Mouse (Mus musculus) midbrain, embryonic 12.5 days (tissue): ENCODE results near the gene Gm4952. TPM values are rescaled to one million over a fixed set of nuclear protein-coding genes. Genes with fewer than 3 reads are reported as not detected.

Experiments
- ATAC-seq: fragments of 200-750 bp; cut with Nextera tagmentation; 2 replicates; pipeline ENCODE4 v1.8.0; 2017; ENCODE audit warnings: low read depth, moderate TSS enrichment, moderate library complexity; ENCODE audit not compliant: low FRiP score
- H3K27ac ChIP-seq: fragments of 300-500 bp; sonication (generic); replicated peaks from 2 replicates; pipeline ENCODE4 v1.5.1; 2016; ENCODE audit warnings: mild to moderate bottlenecking
- H3K27me3 ChIP-seq: fragments of 300-500 bp; sonication (generic); 2 replicates; pipeline ENCODE4 v1.6.1; 2016; ENCODE audit warnings: mild to moderate bottlenecking
- H3K36me3 ChIP-seq: fragments of 300-500 bp; sonication (generic); 2 replicates; pipeline ENCODE4 v1.6.1; 2016
- H3K4me1 ChIP-seq: fragments of 300-500 bp; sonication (generic); 2 replicates; pipeline ENCODE4 v1.6.1; 2016
- H3K4me2 ChIP-seq: fragments of 300-500 bp; sonication (generic); replicated peaks from 2 replicates; pipeline ENCODE4 v1.6.1; 2016; ENCODE audit warnings: mild to moderate bottlenecking, moderate library complexity
- H3K4me3 ChIP-seq: fragments of 300-500 bp; sonication (generic); 2 replicates; pipeline ENCODE4 v1.5.1; 2016; ENCODE audit warnings: mild to moderate bottlenecking
- H3K9ac ChIP-seq: fragments of 300-500 bp; sonication (generic); replicated peaks from 2 replicates; pipeline ENCODE4 v1.6.1; 2016; ENCODE audit warnings: mild to moderate bottlenecking, moderate library complexity
- H3K9me3 ChIP-seq: fragments of 300-500 bp; sonication (generic); 2 replicates; pipeline ENCODE4 v1.6.1; 2016; ENCODE audit warnings: mild to moderate bottlenecking
- WGBS: fragments of 180-500 bp; shearing (Covaris S2); methylation state at CpG from one replicate; pipeline ENCODE4 v1.1.7; 2016; 5-methylcytosine and 5-hydroxymethylcytosine counted together
- polyA plus RNA-seq: library from polyadenylated mRNA; unstranded; fragments of >200 nt; fragmentation: Nextera tagmentation; extraction: Ambion mirVana; gene quantifications from 2 replicates; pipeline ENCODE4 v1.2.1, GENCODE M21; 2016

The Gm4952 gene
- polyA plus RNA-seq, 1 experiment from 2014 or later, result not detected

GRCm38 (mm10) chr19:12575514-12575913 is 24.3 kb upstream of the Gm4952 start:
- 93% methylated on average over 2 of the region's 2 CpGs for WGBS
- Histone ChIP-seq H3K36me3 (peaks cover 13% of the 10 kb centered on the region), H3K4me3 (no peak overlapping the region), H3K27ac (no peak overlapping the region), H3K9ac (no peak overlapping the region), H3K4me2 (no peak overlapping the region), H3K4me1 (peaks cover 16% of the 10 kb centered on the region), H3K27me3 (no peaks in the 10 kb centered on the region), H3K9me3 (no peaks in the 10 kb centered on the region)
- no peak for ATAC-seq

- Histone ChIP-seq H3K9me3 (no peaks in the 10 kb centered on the region), H3K27me3 (no peaks in the 10 kb centered on the region), H3K4me2 (no peak overlapping the region), H3K9ac (no peak overlapping the region), H3K27ac (no peak overlapping the region), H3K4me1 (peaks cover 16% of the 10 kb centered on the region), H3K36me3 (peaks cover 13% of the 10 kb centered on the region), H3K4me3 (no peak overlapping the region)
- 90% methylated on average over 2 of the region's 2 CpGs for WGBS
- ATAC-seq, result no peak
These were observed 23.1 kb upstream of the Gm4952 start for GRCm38 (mm10) chr19:12576639-12577038.

GRCm38 (mm10) chr19:12585310-12585709 is 14.5 kb upstream of the Gm4952 start:
- no peak for ATAC-seq
- 91% methylated on average over 4 of the region's 4 CpGs for WGBS
- no peaks in the 10 kb centered on the region for H3K4me1 ChIP-seq
- no peaks in the 10 kb centered on the region for H3K9me3 ChIP-seq
- H3K4me3 ChIP-seq, result no peak overlapping the region
- no peak overlapping the region for H3K27ac ChIP-seq
- no peak overlapping the region for H3K4me2 ChIP-seq
- H3K27me3 ChIP-seq, result no peaks in the 10 kb centered on the region
- H3K36me3 ChIP-seq, result peaks cover 5% of the 10 kb centered on the region; the same call in 1 of the 2 replicates
- no peak overlapping the region for H3K9ac ChIP-seq

- H3K4me1 ChIP-seq, result 0 out of 2 replicates have a peak, but pooled peaks cover 3% of the 10 kb centered on the region
- H3K4me2 ChIP-seq, result no peak overlapping the region
- H3K4me3 ChIP-seq, result no peak overlapping the region
- WGBS, result 0% methylated on average over 1 of the region's 1 CpGs
- peaks cover 4% of the 10 kb centered on the region for H3K27me3 ChIP-seq
- H3K9me3 ChIP-seq, result no peaks in the 10 kb centered on the region
- peak; percentile 31 for ATAC-seq
- H3K9ac ChIP-seq, result no peak overlapping the region
- peaks cover 2% of the 10 kb centered on the region; the same call in 1 of the 2 replicates for H3K36me3 ChIP-seq
- no peak overlapping the region for H3K27ac ChIP-seq
These were observed 7.9 kb upstream of the Gm4952 start for GRCm38 (mm10) chr19:12591908-12592307.

- Histone ChIP-seq H3K4me3 (peak overlapping the region; percentile 67), H3K9me3 (no peaks in the 10 kb centered on the region), H3K4me2 (peak overlapping the region; percentile 98), H3K36me3 (no peaks in the 10 kb centered on the region), H3K27ac (no peak overlapping the region), H3K4me1 (0 out of 2 replicates have a peak, but pooled peaks cover 3% of the 10 kb centered on the region), H3K27me3 (peaks cover 7% of the 10 kb centered on the region), H3K9ac (no peak overlapping the region)
- WGBS, result 56% methylated on average over 2 of the region's 2 CpGs
- ATAC-seq, result no peak
These were observed 4.6 kb upstream of the Gm4952 start for GRCm38 (mm10) chr19:12595135-12595529.

GRCm38 (mm10) chr19:12595530-12596289 is 4.1 kb upstream of the Gm4952 start:
- H3K27ac ChIP-seq, result peak overlapping the region; percentile 25; the same call in 1 of the 2 replicates
- 0 out of 2 replicates have a peak, but pooled peaks cover 3% of the 10 kb centered on the region for H3K4me1 ChIP-seq
- peaks cover 7% of the 10 kb centered on the region for H3K27me3 ChIP-seq
- peak overlapping the region; percentile 67 for H3K9ac ChIP-seq
- H3K4me2 ChIP-seq, result peak overlapping the region; percentile 98
- peak overlapping the region; percentile 67 for H3K4me3 ChIP-seq
- no peaks in the 10 kb centered on the region for H3K36me3 ChIP-seq
- under 1% methylated on average over 49 of the region's 49 CpGs for WGBS
- peak; percentile 85 for ATAC-seq
- H3K9me3 ChIP-seq, result no peaks in the 10 kb centered on the region

GRCm38 (mm10) chr19:12596290-12597072 is 3.3 kb upstream of the Gm4952 start:
- 18% methylated on average over 23 of the region's 23 CpGs for WGBS
- no peaks in the 10 kb centered on the region for H3K9me3 ChIP-seq
- H3K9ac ChIP-seq, result peak overlapping the region; percentile 67
- peaks cover 7% of the 10 kb centered on the region for H3K27me3 ChIP-seq
- peak; percentile 64 for ATAC-seq
- H3K4me1 ChIP-seq, result 0 out of 2 replicates have a peak, but pooled peaks cover 3% of the 10 kb centered on the region
- H3K36me3 ChIP-seq, result no peaks in the 10 kb centered on the region
- peak overlapping the region; percentile 98 for H3K4me2 ChIP-seq
- no peak overlapping the region for H3K27ac ChIP-seq
- H3K4me3 ChIP-seq, result peak overlapping the region; percentile 67

GRCm38 (mm10) chr19:12597073-12597405 is 2.7 kb upstream of the Gm4952 start:
- ATAC-seq, result no peak
- Histone ChIP-seq H3K4me3 (0 out of 2 replicates have a peak overlapping the region, but pooled peaks have one; percentile 67), H3K27me3 (peaks cover 7% of the 10 kb centered on the region), H3K36me3 (no peaks in the 10 kb centered on the region), H3K4me1 (0 out of 2 replicates have a peak, but pooled peaks cover 3% of the 10 kb centered on the region), H3K9me3 (no peaks in the 10 kb centered on the region), H3K4me2 (peak overlapping the region; percentile 98; the same call in 1 of the 2 replicates), H3K27ac (no peak overlapping the region), H3K9ac (no peak overlapping the region)
- WGBS, result 72% methylated on average over 3 of the region's 3 CpGs

GRCm38 (mm10) chr19:12598674-12599073 is 1.1 kb upstream of the Gm4952 start:
- peaks cover 7% of the 10 kb centered on the region for H3K27me3 ChIP-seq
- ATAC-seq, result no peak
- H3K27ac ChIP-seq, result no peak overlapping the region
- no peak overlapping the region for H3K4me2 ChIP-seq
- H3K4me1 ChIP-seq, result 0 out of 2 replicates have a peak, but pooled peaks cover 3% of the 10 kb centered on the region
- no peak overlapping the region for H3K4me3 ChIP-seq
- WGBS, result 68% methylated on average over 3 of the region's 3 CpGs
- H3K36me3 ChIP-seq, result no peaks in the 10 kb centered on the region
- no peak overlapping the region for H3K9ac ChIP-seq
- no peaks in the 10 kb centered on the region for H3K9me3 ChIP-seq

- 49% methylated on average over 2 of the region's 2 CpGs for WGBS
- Histone ChIP-seq H3K4me2 (no peak overlapping the region), H3K36me3 (no peaks in the 10 kb centered on the region), H3K9ac (no peak overlapping the region), H3K4me1 (0 out of 2 replicates have a peak, but pooled peaks cover 3% of the 10 kb centered on the region), H3K27ac (no peak overlapping the region), H3K4me3 (no peak overlapping the region), H3K27me3 (peaks cover 7% of the 10 kb centered on the region), H3K9me3 (no peaks in the 10 kb centered on the region)
- no peak for ATAC-seq
These were observed 1.1 kb downstream of the Gm4952 start for GRCm38 (mm10) chr19:12600684-12601480.

GRCm38 (mm10) chr19:12608336-12608735 is 8.6 kb downstream of the Gm4952 start:
- Histone ChIP-seq H3K4me3 (no peak overlapping the region), H3K36me3 (no peaks in the 10 kb centered on the region), H3K4me2 (no peak overlapping the region), H3K9me3 (no peaks in the 10 kb centered on the region), H3K9ac (no peak overlapping the region), H3K27me3 (no peaks in the 10 kb centered on the region), H3K4me1 (no peaks in the 10 kb centered on the region), H3K27ac (no peak overlapping the region)
- no peak for ATAC-seq
